ENCODE assay signal across 17 mouse cellular contexts in genomic region chr5:13612088-13612487, GRCm38 (mm10).
"Had no signal": no experiment of that assay in that cellular context is flagged by ENCODE, and none has a peak within 500 bp of the region (broad histone marks: within the 10 kb centered on the region; RNA-seq: fewer than 3 reads in every experiment).

No protein-coding gene starts in this region.

- H3K9me3 ChIP-seq: midbrain, embryonic 10.5 days; midbrain, embryonic 12.5 days; neural tube, embryonic 13.5 days; neural tube, embryonic 15.5 days had no signal

- H3K4me2 ChIP-seq: lung, embryonic 14.5 days; midbrain, embryonic 12.5 days; neural tube, embryonic 13.5 days; neural tube, embryonic 15.5 days had no signal

- H3K4me1 ChIP-seq: midbrain, embryonic 10.5 days; midbrain, embryonic 12.5 days; neural tube, embryonic 13.5 days; neural tube, embryonic 15.5 days had no signal

- ATAC-seq: midbrain, embryonic 16.5 days had no signal

- DNase-seq: lung, adult 18-20 months; lung, embryonic 14.5 days; lung, postnatal 10 days; lung, postnatal 4 days; midbrain, embryonic 14.5 days; right cerebral cortex, postnatal 14 days; right cerebral cortex, postnatal 4 days; spleen, adult 18-20 months; thymus, adult 2 months; thymus, postnatal 25 days; thymus, postnatal 4 days had no signal

- H3K9ac ChIP-seq: lung, embryonic 14.5 days; midbrain, embryonic 12.5 days; neural tube, embryonic 13.5 days; neural tube, embryonic 15.5 days had no signal

- H3K27me3 ChIP-seq: neural tube, embryonic 13.5 days; neural tube, embryonic 15.5 days had no signal

- H3K36me3 ChIP-seq: midbrain, embryonic 10.5 days; midbrain, embryonic 12.5 days; neural tube, embryonic 13.5 days; neural tube, embryonic 15.5 days had no signal

- H3K27ac ChIP-seq: midbrain, embryonic 10.5 days; midbrain, embryonic 12.5 days; neural tube, embryonic 13.5 days; neural tube, embryonic 15.5 days had no signal

- H3K4me3 ChIP-seq: midbrain, embryonic 10.5 days; midbrain, embryonic 12.5 days; myocyte; neural tube, embryonic 13.5 days; neural tube, embryonic 15.5 days had no signal
